Mouse (Mus musculus) layer of hippocampus, postnatal 10 days (tissue): ENCODE data around the gene 1700109H08Rik. TPM values are rescaled to one million over a fixed set of nuclear protein-coding genes. Genes with fewer than 3 reads are reported as not detected.
"Not testable (repeated sequence)": the region's sequence is repeated elsewhere in the genome, so short reads cannot be mapped to it uniquely, and the experiment has no call there.

ENCODE experiments used
- DNase-seq, 2 experiments: peaks; one replicate each; pipeline ENCODE4 v3.0.0; 2021; ENCODE audit warnings: low spot score in 2 of 2
- long read RNA-seq: library from polyadenylated mRNA; stranded (forward); transcript quantifications from one replicate; pipeline ENCODE4 v2.0.0, GENCODE M21; 2023
- total RNA-seq, 2 experiments: library from RNA; stranded (reverse); gene quantifications; 2 replicates each; pipeline ENCODE4 v1.2.3; 2021

The 1700109H08Rik gene
- 1 to 10 TPM; 5.6 to 6.9 TPM for total RNA-seq
- long read RNA-seq: 0 reads

GRCm38 (mm10) chr5:3571266-3571665, at the start of gene 1700109H08Rik:
1700109H08Rik (plus strand) TSS chr5:3571566.
- DNase-seq: no peak

- no peak for DNase-seq
These were observed 49.6 kb upstream of the 1700109H08Rik start for GRCm38 (mm10) chr5:3521741-3522140.

DNA sequence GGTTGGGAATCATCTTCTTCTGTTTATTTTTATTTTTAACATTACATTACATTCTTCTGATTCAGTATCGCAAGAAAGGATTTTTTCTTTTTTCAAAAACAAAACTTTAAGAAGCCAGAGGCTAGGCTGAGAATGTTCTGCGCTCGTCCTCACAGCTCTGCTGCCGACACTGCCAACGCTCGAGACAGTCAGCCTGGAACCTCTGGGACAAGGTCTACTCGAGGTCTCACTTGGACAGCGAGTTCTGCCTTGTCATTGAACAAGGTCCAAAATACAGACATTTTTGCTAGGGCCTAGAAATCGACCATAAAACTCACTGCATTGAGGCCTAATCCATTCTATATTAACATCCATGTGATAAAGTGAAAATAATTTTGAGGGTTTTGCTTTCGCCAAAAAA, 48.5 kb upstream of the 1700109H08Rik start:
- DNase-seq: no peak

- no peak for DNase-seq
These were observed 44.2 kb upstream of the 1700109H08Rik start for GRCm38 (mm10) chr5:3527041-3527691.

- no peak for DNase-seq
These were observed 41.7 kb upstream of the 1700109H08Rik start for GRCm38 (mm10) chr5:3529585-3530189.

GRCm38 (mm10) chr5:3532048-3532447, 39.3 kb upstream of the 1700109H08Rik start:
- DNase-seq: not testable (repeated sequence)

DNA sequence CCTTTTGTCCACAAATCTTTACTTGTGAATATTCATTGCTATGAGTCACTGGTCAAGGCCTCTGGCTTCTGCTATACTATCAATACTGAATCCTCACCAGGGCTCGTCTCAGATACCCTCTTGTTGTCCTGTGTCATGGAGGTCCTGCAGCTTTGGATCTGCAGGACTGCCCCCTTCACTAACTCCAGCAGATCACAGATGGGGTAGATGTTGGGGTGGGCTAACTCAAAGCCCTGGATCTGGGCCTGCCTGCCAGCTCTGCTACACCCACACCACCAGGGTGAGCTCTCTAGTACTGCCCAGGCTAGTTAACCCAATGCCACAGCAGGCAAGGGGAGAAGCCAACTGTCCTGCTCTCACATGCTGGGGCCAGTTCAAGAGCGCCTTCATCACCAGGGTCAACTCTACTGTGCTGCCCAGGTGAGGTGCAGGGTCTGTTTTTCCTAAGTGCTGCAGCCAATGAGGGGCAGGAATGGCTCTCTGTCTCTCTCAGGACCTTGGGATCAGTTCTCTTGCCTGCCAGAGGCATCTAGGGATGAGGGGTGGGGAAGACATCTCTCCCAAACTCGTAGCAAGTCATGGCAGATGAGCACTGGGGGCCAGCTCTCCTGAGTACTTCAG, 34.7 kb upstream of the 1700109H08Rik start:
- DNase-seq: no peak

- DNase-seq: no peak
These were observed 32.6 kb upstream of the 1700109H08Rik start for GRCm38 (mm10) chr5:3538505-3539472.

GRCm38 (mm10) chr5:3541871-3542270, 29.5 kb upstream of the 1700109H08Rik start:
- DNase-seq: no peak

DNA sequence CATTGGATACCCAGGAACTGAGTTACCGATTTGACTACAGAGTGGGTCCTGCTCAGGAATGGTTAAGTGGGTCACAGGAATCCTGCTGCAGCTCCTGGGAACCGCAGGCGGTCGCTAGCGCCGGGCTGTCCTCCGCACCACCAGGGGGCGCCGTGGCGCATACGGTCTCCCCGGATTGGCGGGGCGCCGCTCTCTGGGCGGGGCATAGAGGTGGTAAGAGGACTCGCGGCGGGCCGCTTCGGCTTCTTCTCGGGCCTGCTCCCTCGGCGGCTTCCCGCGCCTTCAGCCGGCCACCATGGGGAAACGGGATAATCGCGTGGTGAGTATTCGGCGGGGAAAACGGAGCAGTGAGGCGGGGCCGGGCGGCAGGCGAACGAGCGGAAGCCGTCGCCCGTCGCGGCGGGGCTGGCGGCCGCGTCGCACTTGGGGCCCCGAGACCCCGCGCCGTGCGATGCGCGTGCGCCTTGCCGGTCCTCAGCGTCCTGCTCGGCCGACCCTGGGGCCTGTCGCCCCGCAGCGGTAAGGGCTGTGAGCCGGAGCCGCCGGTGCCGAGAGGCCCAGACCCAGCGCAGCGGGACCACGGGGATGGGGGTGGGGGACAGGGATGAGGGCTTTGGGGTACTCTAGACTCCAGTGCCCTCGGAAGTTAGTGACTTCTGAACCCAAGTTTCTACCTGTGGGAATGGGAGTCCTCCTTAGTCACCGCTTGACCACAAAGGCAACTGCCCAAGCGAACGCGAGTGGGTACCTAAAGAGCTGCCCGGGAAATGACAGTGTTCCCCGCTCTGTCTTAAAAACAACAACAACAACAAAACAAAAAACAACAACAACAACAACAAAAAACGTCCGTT, 27.5 kb upstream of the 1700109H08Rik start, which contains the start of gene Fam133b:
Gene Fam133b, plus strand, starts transcription at position 205 of the 851 bp plus-strand sequence.
- DNase-seq: peak; percentile 99

- no peak for DNase-seq
These were observed 26.9 kb upstream of the 1700109H08Rik start for GRCm38 (mm10) chr5:3544480-3544769.

DNA sequence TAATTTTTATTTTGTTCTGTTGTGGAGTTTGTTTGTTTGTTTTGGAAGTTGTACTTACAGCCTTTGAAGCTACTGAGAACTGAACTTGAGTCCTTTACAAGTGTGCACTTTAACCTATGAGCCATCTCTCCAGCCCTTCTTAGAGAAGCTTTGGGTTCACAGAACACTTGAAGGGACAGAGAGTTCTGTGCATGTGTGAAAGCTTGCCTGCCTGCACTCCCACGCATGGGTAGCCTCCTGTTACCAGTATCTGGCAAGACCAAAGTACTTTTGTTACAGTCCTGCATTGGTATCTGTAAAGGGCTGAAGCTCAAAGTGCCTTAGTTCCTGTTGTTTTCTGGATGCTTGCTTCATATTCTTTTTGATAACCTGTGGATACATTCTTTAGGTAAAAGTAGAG, 25.1 kb upstream of the 1700109H08Rik start:
- no peak for DNase-seq

GRCm38 (mm10) chr5:3551481-3551880, 19.9 kb upstream of the 1700109H08Rik start:
- no peak for DNase-seq

GRCm38 (mm10) chr5:3554198-3554597, 17.2 kb upstream of the 1700109H08Rik start:
- no peak for DNase-seq

GRCm38 (mm10) chr5:3574825-3575224, 3.5 kb downstream of the 1700109H08Rik start:
- DNase-seq: no peak

GRCm38 (mm10) chr5:3577939-3578338, 6.6 kb downstream of the 1700109H08Rik start:
- no peak for DNase-seq

- DNase-seq: no peak
These were observed 7.7 kb downstream of the 1700109H08Rik start for GRCm38 (mm10) chr5:3579066-3579465.

GRCm38 (mm10) chr5:3595693-3596398, 24.5 kb downstream of the 1700109H08Rik start, which contains the start of gene Pex1:
Pex1 (plus strand) TSS chr5:3596066.
- DNase-seq: peak; percentile 93 to 96

DNA sequence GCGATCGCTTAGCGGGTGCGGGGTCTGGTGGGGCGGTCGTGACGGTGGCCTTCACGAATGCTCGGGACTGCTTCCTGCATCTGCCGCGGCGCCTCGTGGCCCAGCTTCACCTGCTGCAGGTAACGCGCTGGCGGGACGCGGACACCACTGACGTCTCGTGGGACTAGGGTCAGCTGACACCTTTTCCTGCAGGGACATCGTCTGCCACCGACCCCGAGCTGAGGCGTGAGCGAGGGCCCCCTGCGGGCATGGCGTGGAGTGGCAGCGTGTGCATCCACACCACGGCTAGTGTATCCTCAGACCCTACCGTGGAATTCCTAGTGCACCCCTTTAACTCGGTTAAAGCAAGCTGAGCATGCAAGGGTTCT, 25.0 kb downstream of the 1700109H08Rik start, which contains the start of gene Rbm48:
Gene Rbm48, minus strand, starts transcription at position 187 of the 368 bp plus-strand sequence.
- peak; percentile 84 to 88 for DNase-seq

DNA sequence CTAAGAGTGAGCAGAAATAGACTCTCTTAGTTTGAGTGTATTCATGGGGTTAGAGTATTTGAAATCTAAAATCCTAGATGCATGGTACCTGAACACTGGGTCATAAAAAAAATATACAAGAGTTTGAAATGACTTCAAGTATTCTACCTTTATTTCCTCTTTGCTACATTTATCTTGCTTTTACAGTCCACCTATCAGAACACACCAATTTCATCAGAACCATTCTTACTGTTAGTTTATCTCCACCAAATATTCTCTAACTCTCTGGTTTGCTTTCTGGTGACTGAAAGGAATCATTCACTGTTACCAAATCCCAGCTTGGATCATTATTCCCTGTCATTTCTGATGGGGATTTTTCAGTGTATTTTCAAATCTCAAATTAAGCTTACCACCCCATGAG, 25.8 kb downstream of the 1700109H08Rik start:
- DNase-seq: no peak
